Mouse (Mus musculus) liver, embryonic 14.5 days (tissue): ENCODE results near the gene Acr.

Source experiments
- CTCF ChIP-seq: IDR thresholded peaks from 2 replicates; pipeline ENCODE4 v1.5.1; 2016; ENCODE audit warnings: antibody characterized with exemption, low read depth, control low read depth
- EP300 ChIP-seq: IDR thresholded peaks from 2 replicates; pipeline ENCODE4 v1.6.1; 2016; ENCODE audit warnings: antibody characterized with exemption, low read depth

- TF ChIP-seq CTCF (no peak), EP300 (no peak)
These were observed at the start of gene Acr for GRCm38 (mm10) chr15:89568114-89568513.
